In genomic region chr7:49191081-49191678, GRCm38 (mm10) we compare ENCODE assay signal across 12 mouse cellular contexts.
DNase-seq lines count a peak whose midpoint lies in the region; ATAC-seq and TF ChIP-seq lines count a peak whose summit lies in the region.
"Had no signal": no experiment of that assay in that cellular context is flagged by ENCODE, and none has a peak within 500 bp of the region (broad histone marks: within the 10 kb centered on the region; RNA-seq: fewer than 3 reads in every experiment).

No protein-coding gene starts in this region.

- H3K4me3 ChIP-seq in forebrain, embryonic 16.5 days (replicated peaks; ENCODE audit: low read length), result no peak overlapping the region
- H3K4me3 ChIP-seq in midbrain, embryonic 10.5 days, result no peak overlapping the region
- no peak overlapping the region for H3K4me3 ChIP-seq in stomach, embryonic 16.5 days (replicated peaks; ENCODE audit: low read length)
- no peak overlapping the region for H3K4me3 ChIP-seq in gastrocnemius, adult 2 months
- H3K4me3 ChIP-seq: embryonic facial prominence, embryonic 15.5 days; heart, adult 2 months; limb, embryonic 15.5 days had no signal

- peak; percentile 60 to 78 for DNase-seq in left cerebral cortex, postnatal 14 days (ENCODE audit: low spot score in 2 of 2)
- DNase-seq in left cerebral cortex, adult 11 months (ENCODE audit: low spot score), result no peak
- no peak for DNase-seq in midbrain, embryonic 10.5 days (ENCODE audit: low spot score)
- DNase-seq in gastrocnemius, adult 2 months, result no peak
- DNase-seq in heart, adult 9 months (ENCODE audit: low spot score in 2 of 2), result no peak
- no peak for DNase-seq in kidney, postnatal 36 days
- DNase-seq: heart, adult 2 months; thymus, adult 2 months had no signal

- ATAC-seq in forebrain, embryonic 16.5 days, result peak; percentile 87
- ATAC-seq in stomach, embryonic 16.5 days (ENCODE audit: insufficient read depth, low FRiP score), result no peak

- intact Hi-C loops in left cerebral cortex, postnatal 14 days (cut with DNase I), result loop anchor here (2.0 kb wide), 1 partner anchor 58 kb away; no protein-coding TSS in a partner anchor
- intact Hi-C loops in gastrocnemius, adult 2 months (cut with DNase I), result no loop called here

- H3K27ac ChIP-seq in forebrain, embryonic 16.5 days (ENCODE audit: low read length), result peak overlapping the region; percentile 95
- peak overlapping the region; percentile 52; the same call in 1 of the 2 replicates for H3K27ac ChIP-seq in midbrain, embryonic 10.5 days (replicated peaks)
- peak overlapping the region; percentile 39 for H3K27ac ChIP-seq in stomach, embryonic 16.5 days (ENCODE audit: low read length)
- no peak overlapping the region for H3K27ac ChIP-seq in gastrocnemius, adult 2 months
- H3K27ac ChIP-seq: embryonic facial prominence, embryonic 15.5 days; heart, adult 2 months; limb, embryonic 15.5 days had no signal

- TF ChIP-seq CTCF in gastrocnemius, adult 2 months (IDR thresholded peaks at IDR 0.05), result no peak

- peak overlapping the region; percentile 40 for H3K4me2 ChIP-seq in forebrain, embryonic 16.5 days (ENCODE audit: low read length)
- no peak overlapping the region for H3K4me2 ChIP-seq in stomach, embryonic 16.5 days (ENCODE audit: low read depth, low read length)
- H3K4me2 ChIP-seq: embryonic facial prominence, embryonic 15.5 days; limb, embryonic 15.5 days had no signal

- no peaks in the 10 kb centered on the region for H3K27me3 ChIP-seq in forebrain, embryonic 16.5 days (replicated peaks; ENCODE audit: control insufficient read depth, insufficient read depth, low read length)
- no peaks in the 10 kb centered on the region for H3K27me3 ChIP-seq in midbrain, embryonic 10.5 days (ENCODE audit: low read depth, poor library complexity, severe bottlenecking)
- H3K27me3 ChIP-seq in stomach, embryonic 16.5 days (ENCODE audit: control insufficient read depth, insufficient read depth, low read length), result no peaks in the 10 kb centered on the region
- H3K27me3 ChIP-seq: limb, embryonic 15.5 days had no signal

- H3K9ac ChIP-seq in forebrain, embryonic 16.5 days (replicated peaks; ENCODE audit: low read depth, low read length), result peak overlapping the region; percentile 41
- H3K9ac ChIP-seq in stomach, embryonic 16.5 days (ENCODE audit: low read length), result no peak overlapping the region
- H3K9ac ChIP-seq: embryonic facial prominence, embryonic 15.5 days; limb, embryonic 15.5 days had no signal

- H3K4me1 ChIP-seq in forebrain, embryonic 16.5 days (replicated peaks; ENCODE audit: control insufficient read depth, insufficient read depth, low read length), result peaks cover 30% of the 10 kb centered on the region
- peaks cover 28% of the 10 kb centered on the region for H3K4me1 ChIP-seq in midbrain, embryonic 10.5 days
- H3K4me1 ChIP-seq in stomach, embryonic 16.5 days (ENCODE audit: control insufficient read depth, insufficient read depth, low read length), result peaks cover 15% of the 10 kb centered on the region

- no peaks in the 10 kb centered on the region for H3K36me3 ChIP-seq in forebrain, embryonic 16.5 days (ENCODE audit: control insufficient read depth, insufficient read depth)
- no peaks in the 10 kb centered on the region for H3K36me3 ChIP-seq in midbrain, embryonic 10.5 days
- H3K36me3 ChIP-seq in stomach, embryonic 16.5 days (ENCODE audit: control insufficient read depth, insufficient read depth, low read length), result no peaks in the 10 kb centered on the region
- H3K36me3 ChIP-seq: embryonic facial prominence, embryonic 15.5 days; limb, embryonic 15.5 days had no signal

- WGBS in forebrain, embryonic 16.5 days, result 15% methylated on average over 7 of the region's 7 CpGs
- WGBS in midbrain, embryonic 10.5 days, result 66% methylated on average over 7 of the region's 7 CpGs
- WGBS in stomach, embryonic 16.5 days, result 46% methylated on average over 7 of the region's 7 CpGs

- no peaks in the 10 kb centered on the region for H3K9me3 ChIP-seq in forebrain, embryonic 16.5 days (ENCODE audit: control insufficient read depth, low read length)
- H3K9me3 ChIP-seq in midbrain, embryonic 10.5 days (replicated peaks), result no peaks in the 10 kb centered on the region
- no peaks in the 10 kb centered on the region for H3K9me3 ChIP-seq in stomach, embryonic 16.5 days (replicated peaks; ENCODE audit: control insufficient read depth, low read length)
- H3K9me3 ChIP-seq: embryonic facial prominence, embryonic 15.5 days; limb, embryonic 15.5 days had no signal

Comparison
In these comparisons a context has a peak if more than half of its experiments do, and no peak if none do; other contexts are left out.
1. DNase-seq: peak in left cerebral cortex, postnatal 14 days (2 of 2); none in left cerebral cortex, adult 11 months (single experiment), midbrain, embryonic 10.5 days (single experiment), gastrocnemius, adult 2 months (single experiment), heart, adult 9 months (0 of 2) and kidney, postnatal 36 days (0 of 2).